Mouse (Mus musculus): Measurements from ENCODE around the gene S100pbp. TPM values are rescaled to one million over a fixed set of nuclear protein-coding genes. Genes with fewer than 3 reads are reported as not detected.

Gene S100pbp
- total RNA-seq, 1 experiment from 2014 or later, result 22.3 TPM

GRCm38 (mm10) chr4:129158549-129158948 lies 31.0 kb downstream of the S100pbp start:
- ATAC-seq (replicated peaks; ENCODE audit: low read depth, poor library complexity, severe bottlenecking), result 0 out of 2 replicates have a peak, but pooled peaks have one; percentile 54

GRCm38 (mm10) chr4:129157541-129157940 lies 32.0 kb downstream of the S100pbp start:
- ATAC-seq (replicated peaks; ENCODE audit: low read depth, poor library complexity, severe bottlenecking), result no peak

- ATAC-seq (replicated peaks; ENCODE audit: low read depth, poor library complexity, severe bottlenecking), result no peak
These were observed 38.2 kb downstream of the S100pbp start for GRCm38 (mm10) chr4:129151276-129151811.

- no peak for ATAC-seq (replicated peaks; ENCODE audit: low read depth, poor library complexity, severe bottlenecking)
These were observed 40.2 kb downstream of the S100pbp start for GRCm38 (mm10) chr4:129149321-129149720.

- no peak for ATAC-seq (replicated peaks; ENCODE audit: low read depth, poor library complexity, severe bottlenecking)
These were observed 41.9 kb downstream of the S100pbp start for GRCm38 (mm10) chr4:129147552-129148103.

- peak; percentile 40 for ATAC-seq (replicated peaks; ENCODE audit: low read depth, poor library complexity, severe bottlenecking)
These were observed 43.1 kb downstream of the S100pbp start for GRCm38 (mm10) chr4:129146392-129146791.

- ATAC-seq (replicated peaks; ENCODE audit: low read depth, poor library complexity, severe bottlenecking), result no peak
These were observed 43.6 kb downstream of the S100pbp start for GRCm38 (mm10) chr4:129145943-129146342.

GRCm38 (mm10) chr4:129145411-129145810 lies 44.1 kb downstream of the S100pbp start:
- ATAC-seq (replicated peaks; ENCODE audit: low read depth, poor library complexity, severe bottlenecking), result no peak

- ATAC-seq (replicated peaks; ENCODE audit: low read depth, poor library complexity, severe bottlenecking), result no peak
These were observed 44.8 kb downstream of the S100pbp start for GRCm38 (mm10) chr4:129144401-129145367.

- ATAC-seq (replicated peaks; ENCODE audit: low read depth, poor library complexity, severe bottlenecking), result no peak
These were observed 46.0 kb downstream of the S100pbp start for GRCm38 (mm10) chr4:129143509-129143908.

GRCm38 (mm10) chr4:129142439-129143045 lies 47.0 kb downstream of the S100pbp start:
- peak; percentile 28; the same call in 1 of the 2 replicates for ATAC-seq (replicated peaks; ENCODE audit: low read depth, poor library complexity, severe bottlenecking)

- ATAC-seq (replicated peaks; ENCODE audit: low read depth, poor library complexity, severe bottlenecking), result peak; percentile 58
These were observed 47.7 kb downstream of the S100pbp start for GRCm38 (mm10) chr4:129141560-129142438.

- ATAC-seq (replicated peaks; ENCODE audit: low read depth, poor library complexity, severe bottlenecking), result no peak
These were observed 48.7 kb downstream of the S100pbp start for GRCm38 (mm10) chr4:129140808-129141207.

GRCm38 (mm10) chr4:129139642-129140041 lies 49.9 kb downstream of the S100pbp start:
- ATAC-seq (replicated peaks; ENCODE audit: low read depth, poor library complexity, severe bottlenecking), result no peak; the same call in 1 of the 2 replicates

- ATAC-seq (replicated peaks; ENCODE audit: low read depth, poor library complexity, severe bottlenecking), result no peak
These were observed 51.9 kb downstream of the S100pbp start for GRCm38 (mm10) chr4:129137392-129138321.

- no peak for ATAC-seq (replicated peaks; ENCODE audit: low read depth, poor library complexity, severe bottlenecking)
These were observed 52.7 kb downstream of the S100pbp start, which contains the start of gene Fndc5 for GRCm38 (mm10) chr4:129136579-129137391. Fndc5 (plus strand) TSS chr4:129136999.

- no peak for ATAC-seq (replicated peaks; ENCODE audit: low read depth, poor library complexity, severe bottlenecking)
These were observed 53.3 kb downstream of the S100pbp start for GRCm38 (mm10) chr4:129136189-129136578.

- no peak for ATAC-seq (replicated peaks; ENCODE audit: low read depth, poor library complexity, severe bottlenecking)
These were observed 53.9 kb downstream of the S100pbp start for GRCm38 (mm10) chr4:129135637-129136036.

All from common myeloid progenitor, adult 5-6 weeks (primary cell).